In genomic region chr11:120137625-120138004, GRCm38 (mm10) we compare ENCODE assay signal across 11 mouse cellular contexts. TPM values are rescaled to one million over a fixed set of nuclear protein-coding genes. Genes with fewer than 3 reads are reported as not detected.
A peak's percentile ranks its signal among the peaks of the same experiment; 100 is the strongest.
DNase-seq lines count a peak whose midpoint lies in the region; ATAC-seq and TF ChIP-seq lines count a peak whose summit lies in the region.
"Had no signal": no experiment of that assay in that cellular context is flagged by ENCODE, and none has a peak within 500 bp of the region (broad histone marks: within the 10 kb centered on the region; RNA-seq: fewer than 3 reads in every experiment).

No protein-coding gene starts in this region.

- no peaks in the 10 kb centered on the region for H3K9me3 ChIP-seq in kidney, embryonic 16.5 days (ENCODE audit: low read length)

- peaks cover 12% of the 10 kb centered on the region for H3K4me1 ChIP-seq in cerebellum, adult 2 months (ENCODE audit: control insufficient read depth, insufficient read depth, low read length)
- peaks cover 25% of the 10 kb centered on the region for H3K4me1 ChIP-seq in kidney, embryonic 16.5 days (ENCODE audit: insufficient read depth, low read length)

- no peak for TF ChIP-seq POLR2A in cerebellum, adult 2 months (IDR thresholded peaks at IDR 0.05; ENCODE audit: borderline replicate concordance, insufficient read depth, low read length)

- H3K4me3 ChIP-seq in cerebellum, adult 2 months (replicated peaks; ENCODE audit: insufficient read depth, low read depth, low read length), result no peak overlapping the region
- no peak overlapping the region for H3K4me3 ChIP-seq in kidney, embryonic 16.5 days (ENCODE audit: low read length)

- H3K4me2 ChIP-seq in kidney, embryonic 16.5 days (replicated peaks; ENCODE audit: low read depth, low read length), result no peak overlapping the region
- H3K4me2 ChIP-seq: hindbrain, embryonic 14.5 days had no signal

- no peaks in the 10 kb centered on the region for H3K27me3 ChIP-seq in cerebellum, adult 2 months (ENCODE audit: control insufficient read depth, insufficient read depth, low read length)
- no peaks in the 10 kb centered on the region for H3K27me3 ChIP-seq in kidney, embryonic 16.5 days (ENCODE audit: insufficient read depth, low read length)

- no peak overlapping the region for H3K27ac ChIP-seq in cerebellum, adult 2 months (ENCODE audit: insufficient read depth, low read length)
- H3K27ac ChIP-seq in kidney, embryonic 16.5 days (ENCODE audit: low read length), result peak overlapping the region; percentile 17; the same call in 1 of the 2 replicates
- H3K27ac ChIP-seq: hindbrain, embryonic 14.5 days had no signal

- WGBS in cerebellum, adult 2 months, result 59% methylated on average over 5 of the region's 5 CpGs
- 35% methylated on average over 5 of the region's 5 CpGs for WGBS in kidney, embryonic 16.5 days

- no peak for TF ChIP-seq CTCF in cerebellum, adult 2 months (IDR thresholded peaks at IDR 0.05; ENCODE audit: borderline replicate concordance, insufficient read depth, low read depth, low read length)

- H3K9ac ChIP-seq in kidney, embryonic 16.5 days (replicated peaks; ENCODE audit: low read length), result peak overlapping the region; percentile 18; the same call in 1 of the 2 replicates
- H3K9ac ChIP-seq: hindbrain, embryonic 14.5 days had no signal

- peaks cover 13% of the 10 kb centered on the region; the same call in 1 of the 2 replicates for H3K36me3 ChIP-seq in kidney, embryonic 16.5 days (ENCODE audit: insufficient read depth, low read length)

- peak; percentile 62 for ATAC-seq in kidney, embryonic 16.5 days (ENCODE audit: low FRiP score, low TSS enrichment)
- ATAC-seq in inflammation-experienced regulatory T-cells, adult 6 months, result no peak

- DNase-seq in cerebellum, postnatal 10 days, result peak; percentile 49 to 55
- no peak for DNase-seq in cerebellum, adult 2 months
- DNase-seq in kidney, adult 8-10 months, result no peak
- peak; percentile 50 to 57 for DNase-seq in heart, postnatal 10 days
- peak; percentile 54 for DNase-seq in lung, postnatal 36 days
- no peak for DNase-seq in left cerebral cortex, adult 18-20 months (ENCODE audit: low spot score in 2 of 2)
- DNase-seq: cerebellum, adult 9-11 months; midbrain, embryonic 14.5 days had no signal

- intact Hi-C loops in heart, postnatal 10 days (cut with DNase I), result no loop called here

RNA-seq across cellular contexts. Expression of gene Slc38a10, which starts 13.5 kb away (rescaled TPM):
- polyA plus RNA-seq in cerebellum, adult 2 months (2012; rRNA removed), result 72.5 and 73.2 TPM in 2 replicates
- polyA plus RNA-seq in kidney, embryonic 16.5 days (2015; fragmentation: Nextera tagmentation; extraction: Ambion mirVana), result 132 and 133 TPM in 2 replicates
- 100 to 1,000 TPM; 104 to 116 TPM for total RNA-seq in heart, postnatal 10 days (2021)
- 10 to 100 TPM; 82.6 to 83.9 TPM for total RNA-seq in left cerebral cortex, adult 18-20 months (2021)
- polyA plus RNA-seq in inflammation-experienced regulatory T-cells, adult 6 months (2017; shearing (Covaris generic)), result 10 to 100 TPM; 39.7 to 62.8 (median 44.1) TPM

RNA-seq across cellular contexts. Expression of gene Ndufaf8, which starts 38.9 kb away (rescaled TPM):
- polyA plus RNA-seq in cerebellum, adult 2 months (2012; rRNA removed), result 43.5 and 50.7 TPM in 2 replicates
- polyA plus RNA-seq in kidney, embryonic 16.5 days (2015; fragmentation: Nextera tagmentation; extraction: Ambion mirVana), result 89.2 and 98.9 TPM in 2 replicates
- 10 to 100 TPM; 49.3 to 61.9 TPM for total RNA-seq in heart, postnatal 10 days (2021)
- 10 to 100 TPM; 41.5 to 43.4 TPM for total RNA-seq in left cerebral cortex, adult 18-20 months (2021)
- polyA plus RNA-seq in inflammation-experienced regulatory T-cells, adult 6 months (2017; shearing (Covaris generic)), result 10 to 100 TPM; 88.3 to 98.3 (median 92.6) TPM

RNA-seq across cellular contexts. Expression of gene Tepsin, which starts 39.1 kb away (rescaled TPM):
- polyA plus RNA-seq in cerebellum, adult 2 months (2012; rRNA removed), result 43.5 and 44.7 TPM in 2 replicates
- polyA plus RNA-seq in kidney, embryonic 16.5 days (2015; fragmentation: Nextera tagmentation; extraction: Ambion mirVana), result 22.0 and 24.9 TPM in 2 replicates
- 10 to 100 TPM in 1 of 2 experiments, 1 to 10 TPM in 1; 9.6 to 11.1 TPM for total RNA-seq in heart, postnatal 10 days (2021)
- total RNA-seq in left cerebral cortex, adult 18-20 months (2021), result 10 to 100 TPM; 14.8 TPM
- 10 to 100 TPM in 1 of 3 experiments, 1 to 10 TPM in 2; 8.1 to 12.5 (median 9.3) TPM for polyA plus RNA-seq in inflammation-experienced regulatory T-cells, adult 6 months (2017; shearing (Covaris generic))

RNA-seq across cellular contexts. Expression of gene Cep131, which starts 51.0 kb away (rescaled TPM):
- 32.3 and 33.0 TPM in 2 replicates for polyA plus RNA-seq in cerebellum, adult 2 months (2012; rRNA removed)
- polyA plus RNA-seq in kidney, embryonic 16.5 days (2015; fragmentation: Nextera tagmentation; extraction: Ambion mirVana), result 26.6 and 27.9 TPM in 2 replicates
- total RNA-seq in heart, postnatal 10 days (2021), result 10 to 100 TPM; 10.6 to 13.6 TPM
- total RNA-seq in left cerebral cortex, adult 18-20 months (2021), result 10 to 100 TPM; 20.6 to 31.9 TPM
- polyA plus RNA-seq in inflammation-experienced regulatory T-cells, adult 6 months (2017; shearing (Covaris generic)), result under 1 TPM; 0.28 to 0.48 (median 0.29) TPM

Comparison
In these comparisons a context has a peak if more than half of its experiments do, and no peak if none do; other contexts are left out.
1. DNase-seq: peak in cerebellum, postnatal 10 days (2 of 2), heart, postnatal 10 days (2 of 2) and lung, postnatal 36 days (single experiment); none in cerebellum, adult 2 months (0 of 2), kidney, adult 8-10 months (0 of 2) and left cerebral cortex, adult 18-20 months (0 of 2).